19 mouse cellular contexts compared by ENCODE assay signal in genomic region chr17:91995095-91995494, GRCm38 (mm10).
"Had no signal": no experiment of that assay in that cellular context is flagged by ENCODE, and none has a peak within 500 bp of the region (broad histone marks: within the 10 kb centered on the region; RNA-seq: fewer than 3 reads in every experiment).

No protein-coding gene starts in this region.

- H3K4me3 ChIP-seq: midbrain, embryonic 10.5 days; midbrain, embryonic 12.5 days; myocyte; neural tube, embryonic 13.5 days; neural tube, embryonic 15.5 days had no signal

- H3K4me1 ChIP-seq: midbrain, embryonic 10.5 days; midbrain, embryonic 12.5 days; neural tube, embryonic 13.5 days; neural tube, embryonic 15.5 days had no signal

- ATAC-seq: midbrain, embryonic 16.5 days had no signal

- H3K9me3 ChIP-seq: midbrain, embryonic 10.5 days; midbrain, embryonic 12.5 days; neural tube, embryonic 13.5 days; neural tube, embryonic 15.5 days had no signal

- DNase-seq: lung, adult 18-20 months; lung, embryonic 14.5 days; lung, postnatal 10 days; lung, postnatal 4 days; midbrain, embryonic 14.5 days; retina, postnatal 1 day; right cerebral cortex, adult 18-20 months; right cerebral cortex, postnatal 25 days; right cerebral cortex, postnatal 4 days; spleen, adult 18-20 months; thymus, adult 18-20 months; thymus, postnatal 14 days; thymus, postnatal 36 days had no signal

- H3K9ac ChIP-seq: lung, embryonic 14.5 days; midbrain, embryonic 12.5 days; neural tube, embryonic 13.5 days; neural tube, embryonic 15.5 days had no signal

- H3K27me3 ChIP-seq: midbrain, embryonic 12.5 days; neural tube, embryonic 13.5 days; neural tube, embryonic 15.5 days had no signal

- H3K36me3 ChIP-seq: midbrain, embryonic 10.5 days; midbrain, embryonic 12.5 days; neural tube, embryonic 13.5 days; neural tube, embryonic 15.5 days had no signal

- H3K27ac ChIP-seq: midbrain, embryonic 10.5 days; midbrain, embryonic 12.5 days; neural tube, embryonic 13.5 days; neural tube, embryonic 15.5 days had no signal

- H3K4me2 ChIP-seq: lung, embryonic 14.5 days; midbrain, embryonic 12.5 days; neural tube, embryonic 13.5 days; neural tube, embryonic 15.5 days had no signal
